Mouse (Mus musculus) midbrain, embryonic 16.5 days (tissue): ENCODE measurements at regions not wholly inside any gene's neighbourhood (a gene's known extent, or its start where the extent isn't known, plus 50 kb on each side); places are given as distances from the start of the nearest gene placed in this dataset.

Experiments used
- ATAC-seq: fragments of 200-750 bp; cut with Nextera tagmentation; 2 replicates; pipeline ENCODE4 v1.8.0; 2017; ENCODE audit warnings: moderate TSS enrichment
- H3K27ac ChIP-seq: fragments of 300-500 bp; sonication (generic); 2 replicates; pipeline ENCODE4 v1.5.1; 2014; ENCODE audit warnings: mild to moderate bottlenecking, low read length, mixed read lengths
- H3K27me3 ChIP-seq: fragments of 300-500 bp; sonication (generic); 2 replicates; pipeline ENCODE4 v1.6.1; 2014; ENCODE audit warnings: low read depth, low read length, mixed read lengths; ENCODE audit not compliant: control insufficient read depth, insufficient read depth
- H3K36me3 ChIP-seq: fragments of 300-500 bp; sonication (generic); 2 replicates; pipeline ENCODE4 v1.6.1; 2014; ENCODE audit warnings: mild to moderate bottlenecking, low read length, moderate library complexity, mixed read lengths; ENCODE audit not compliant: control insufficient read depth, insufficient read depth
- H3K4me1 ChIP-seq: fragments of 300-500 bp; sonication (generic); 2 replicates; pipeline ENCODE4 v1.6.1; 2014; ENCODE audit warnings: mild to moderate bottlenecking, low read length, mixed read lengths; ENCODE audit not compliant: control insufficient read depth, insufficient read depth
- H3K4me2 ChIP-seq: fragments of 300-500 bp; sonication (generic); 2 replicates; pipeline ENCODE4 v1.6.1; 2014; ENCODE audit warnings: mild to moderate bottlenecking, low read length, mixed read lengths
- H3K4me3 ChIP-seq: fragments of 300-500 bp; sonication (generic); 2 replicates; pipeline ENCODE4 v1.5.1; 2014; ENCODE audit warnings: low read depth, mild to moderate bottlenecking, low read length, moderate library complexity, mixed read lengths
- H3K9ac ChIP-seq: fragments of 300-500 bp; sonication (generic); 2 replicates; pipeline ENCODE4 v1.6.1; 2014; ENCODE audit warnings: low read depth, low read length, mixed read lengths
- H3K9me3 ChIP-seq: fragments of 300-500 bp; sonication (generic); replicated peaks from 2 replicates; pipeline ENCODE4 v1.6.1; 2014; ENCODE audit warnings: mild to moderate bottlenecking, low read length, mixed read lengths; ENCODE audit not compliant: control insufficient read depth, poor library complexity, severe bottlenecking
- WGBS: fragments of 180-500 bp; shearing (Covaris S2); extraction: QIAGEN DNeasy Blood & Tissue Kit; methylation state at CpG from one replicate; pipeline ENCODE4 v1.1.7; 2014; 5-methylcytosine and 5-hydroxymethylcytosine counted together

GRCm38 (mm10) chr4:97132650-97133049 lies 50.3 kb downstream of the Gm10192 start:
- Histone ChIP-seq H3K36me3 (no peaks in the 10 kb centered on the region), H3K4me3 (no peak overlapping the region), H3K9me3 (no peaks in the 10 kb centered on the region), H3K27me3 (no peaks in the 10 kb centered on the region), H3K9ac (no peak overlapping the region), H3K27ac (no peak overlapping the region), H3K4me1 (no peaks in the 10 kb centered on the region), H3K4me2 (no peak overlapping the region)
- WGBS = 59% methylated on average over 2 of the region's 2 CpGs
- no peak for ATAC-seq

GRCm38 (mm10) chr4:97127780-97128179 lies 55.2 kb downstream of the Gm10192 start:
- Histone ChIP-seq H3K27ac (no peak overlapping the region), H3K4me3 (no peak overlapping the region), H3K9me3 (no peaks in the 10 kb centered on the region), H3K36me3 (no peaks in the 10 kb centered on the region), H3K27me3 (no peaks in the 10 kb centered on the region), H3K9ac (no peak overlapping the region), H3K4me2 (no peak overlapping the region), H3K4me1 (no peaks in the 10 kb centered on the region)
- ATAC-seq = no peak
- 75% methylated on average over 4 of the region's 4 CpGs for WGBS

GRCm38 (mm10) chr4:97123861-97124260 lies 59.1 kb downstream of the Gm10192 start:
- Histone ChIP-seq H3K9me3 (no peaks in the 10 kb centered on the region), H3K4me1 (no peaks in the 10 kb centered on the region), H3K4me3 (no peak overlapping the region), H3K27me3 (no peaks in the 10 kb centered on the region), H3K27ac (no peak overlapping the region), H3K4me2 (no peak overlapping the region), H3K36me3 (no peaks in the 10 kb centered on the region), H3K9ac (no peak overlapping the region)
- whole genome bisulfite sequencing = 70% methylated on average over 1 of the region's 1 CpGs
- no peak for ATAC-seq

- no peaks in the 10 kb centered on the region for H3K4me1 ChIP-seq
- no peak overlapping the region for H3K4me2 ChIP-seq
- ATAC-seq = no peak
- no peaks in the 10 kb centered on the region for H3K36me3 ChIP-seq
- no peak overlapping the region for H3K9ac ChIP-seq
- no peak overlapping the region for H3K4me3 ChIP-seq
- no peaks in the 10 kb centered on the region for H3K27me3 ChIP-seq
- H3K27ac ChIP-seq = no peak overlapping the region
- 93% methylated on average over 2 of the region's 2 CpGs for WGBS
- H3K9me3 ChIP-seq = no peaks in the 10 kb centered on the region
These were observed 61.0 kb downstream of the Gm10192 start for GRCm38 (mm10) chr4:97121952-97122351.

GRCm38 (mm10) chr4:97119459-97119858 lies 63.5 kb downstream of the Gm10192 start:
- Histone ChIP-seq H3K36me3 (no peaks in the 10 kb centered on the region), H3K27ac (no peak overlapping the region), H3K4me3 (no peak overlapping the region), H3K9me3 (no peaks in the 10 kb centered on the region), H3K9ac (no peak overlapping the region), H3K4me1 (no peaks in the 10 kb centered on the region), H3K27me3 (no peaks in the 10 kb centered on the region), H3K4me2 (no peak overlapping the region)
- whole genome bisulfite sequencing = 93% methylated on average over 2 of the region's 2 CpGs
- no peak for ATAC-seq

GRCm38 (mm10) chr4:97117016-97117415 lies 66.0 kb downstream of the Gm10192 start:
- Histone ChIP-seq H3K9ac (no peak overlapping the region), H3K4me1 (no peaks in the 10 kb centered on the region), H3K36me3 (no peaks in the 10 kb centered on the region), H3K27ac (no peak overlapping the region), H3K27me3 (no peaks in the 10 kb centered on the region), H3K9me3 (no peaks in the 10 kb centered on the region), H3K4me3 (no peak overlapping the region), H3K4me2 (no peak overlapping the region)
- 83% methylated on average over 1 of the region's 1 CpGs for WGBS
- no peak for ATAC-seq

GRCm38 (mm10) chr4:97102752-97103052 lies 80.3 kb downstream of the Gm10192 start:
- Histone ChIP-seq H3K27me3 (no peaks in the 10 kb centered on the region), H3K27ac (no peak overlapping the region), H3K9ac (no peak overlapping the region), H3K4me3 (no peak overlapping the region), H3K36me3 (no peaks in the 10 kb centered on the region), H3K9me3 (no peaks in the 10 kb centered on the region), H3K4me1 (no peaks in the 10 kb centered on the region), H3K4me2 (no peak overlapping the region)
- ATAC-seq = no peak
- WGBS = 65% methylated on average over 1 of the region's 1 CpGs

- no peak overlapping the region for H3K4me2 ChIP-seq
- H3K4me3 ChIP-seq = no peak overlapping the region
- H3K4me1 ChIP-seq = no peaks in the 10 kb centered on the region
- no peaks in the 10 kb centered on the region for H3K36me3 ChIP-seq
- ATAC-seq = no peak
- no peak overlapping the region for H3K27ac ChIP-seq
- no peak overlapping the region for H3K9ac ChIP-seq
- H3K27me3 ChIP-seq = no peaks in the 10 kb centered on the region
- no peaks in the 10 kb centered on the region for H3K9me3 ChIP-seq
These were observed 80.8 kb downstream of the Gm10192 start for GRCm38 (mm10) chr4:97101911-97102751.

GRCm38 (mm10) chr4:97099721-97100120 lies 83.2 kb downstream of the Gm10192 start:
- no peak overlapping the region for H3K27ac ChIP-seq
- no peak overlapping the region for H3K9ac ChIP-seq
- no peak for ATAC-seq
- H3K4me1 ChIP-seq = no peaks in the 10 kb centered on the region
- H3K4me3 ChIP-seq = no peak overlapping the region
- no peaks in the 10 kb centered on the region for H3K9me3 ChIP-seq
- no peaks in the 10 kb centered on the region for H3K27me3 ChIP-seq
- H3K4me2 ChIP-seq = no peak overlapping the region
- 80% methylated on average over 3 of the region's 3 CpGs for WGBS
- no peaks in the 10 kb centered on the region for H3K36me3 ChIP-seq
